Mouse (Mus musculus): ENCODE measurements at regions not wholly inside any gene's neighbourhood (a gene's known extent, or its start where the extent isn't known, plus 50 kb on each side); places are given as distances from the start of the nearest gene placed in this dataset.
A peak's percentile ranks its signal among the peaks of the same experiment; 100 is the strongest.

- no peak overlapping the region for H3K4me3 ChIP-seq (replicated peaks)
- no peak for ATAC-seq (ENCODE audit: low FRiP score)
- H3K9me3 ChIP-seq (replicated peaks), result no peaks in the 10 kb centered on the region
- 17% methylated on average over 7 of the region's 7 CpGs for WGBS
- H3K4me2 ChIP-seq, result peak overlapping the region; percentile 40
- H3K9ac ChIP-seq (replicated peaks), result no peak overlapping the region
- H3K36me3 ChIP-seq, result no peaks in the 10 kb centered on the region
- H3K27me3 ChIP-seq (replicated peaks), result no peaks in the 10 kb centered on the region
- peaks cover 13% of the 10 kb centered on the region; the same call in 1 of the 2 replicates for H3K4me1 ChIP-seq
- peak overlapping the region; percentile 66 for H3K27ac ChIP-seq (replicated peaks)
Observed at GRCm38 (mm10) chr5:73902470-73903218, 165.6 kb downstream of the Usp46 start.

- no peak overlapping the region for H3K4me3 ChIP-seq (replicated peaks)
- no peak for ATAC-seq (ENCODE audit: low FRiP score)
- H3K27ac ChIP-seq (replicated peaks), result peak overlapping the region; percentile 66
- H3K27me3 ChIP-seq (replicated peaks), result no peaks in the 10 kb centered on the region
- H3K9ac ChIP-seq (replicated peaks), result no peak overlapping the region
- no peaks in the 10 kb centered on the region for H3K9me3 ChIP-seq (replicated peaks)
- 11% methylated on average over 8 of the region's 8 CpGs for WGBS
- peak overlapping the region; percentile 40 for H3K4me2 ChIP-seq
- peaks cover 13% of the 10 kb centered on the region; the same call in 1 of the 2 replicates for H3K4me1 ChIP-seq
- no peaks in the 10 kb centered on the region for H3K36me3 ChIP-seq
Observed at GRCm38 (mm10) chr5:73903219-73903570, 165.0 kb downstream of the Usp46 start.

- Histone ChIP-seq H3K27me3 (replicated peaks) (no peaks in the 10 kb centered on the region), H3K9me3 (replicated peaks) (no peaks in the 10 kb centered on the region), H3K4me3 (replicated peaks) (no peak overlapping the region), H3K36me3 (no peaks in the 10 kb centered on the region), H3K4me1 (peaks cover 13% of the 10 kb centered on the region; the same call in 1 of the 2 replicates), H3K9ac (replicated peaks) (no peak overlapping the region), H3K4me2 (no peak overlapping the region), H3K27ac (replicated peaks) (no peak overlapping the region)
- no peak for ATAC-seq (ENCODE audit: low FRiP score)
- WGBS, result 88% methylated on average over 8 of the region's 8 CpGs
Observed at GRCm38 (mm10) chr5:73904146-73904811, 164.0 kb downstream of the Usp46 start.

- ATAC-seq (ENCODE audit: low FRiP score), result no peak
- no peaks in the 10 kb centered on the region for H3K36me3 ChIP-seq
- H3K4me3 ChIP-seq (replicated peaks), result no peak overlapping the region
- no peak overlapping the region for H3K4me2 ChIP-seq
- whole genome bisulfite sequencing, result 73% methylated on average over 1 of the region's 1 CpGs
- no peaks in the 10 kb centered on the region for H3K9me3 ChIP-seq (replicated peaks)
- H3K27me3 ChIP-seq (replicated peaks), result no peaks in the 10 kb centered on the region; the same call in 1 of the 2 replicates
- H3K27ac ChIP-seq (replicated peaks), result no peak overlapping the region
- H3K4me1 ChIP-seq, result no peaks in the 10 kb centered on the region
- H3K9ac ChIP-seq (replicated peaks), result no peak overlapping the region
Observed at GRCm38 (mm10) chr5:73912149-73912548, 156.1 kb downstream of the Usp46 start.

GRCm38 (mm10) chr5:73913116-73913515 lies 155.1 kb downstream of the Usp46 start:
- H3K4me3 ChIP-seq (replicated peaks), result no peak overlapping the region
- ATAC-seq (ENCODE audit: low FRiP score), result no peak
- no peaks in the 10 kb centered on the region for H3K9me3 ChIP-seq (replicated peaks)
- no peak overlapping the region for H3K27ac ChIP-seq (replicated peaks)
- 42% methylated on average over 6 of the region's 6 CpGs for WGBS
- H3K27me3 ChIP-seq (replicated peaks), result no peaks in the 10 kb centered on the region; the same call in 1 of the 2 replicates
- H3K36me3 ChIP-seq, result no peaks in the 10 kb centered on the region
- no peak overlapping the region for H3K4me2 ChIP-seq
- no peaks in the 10 kb centered on the region for H3K4me1 ChIP-seq
- H3K9ac ChIP-seq (replicated peaks), result no peak overlapping the region

- Histone ChIP-seq H3K27ac (replicated peaks) (no peak overlapping the region), H3K9me3 (replicated peaks) (no peaks in the 10 kb centered on the region), H3K27me3 (replicated peaks) (no peaks in the 10 kb centered on the region; the same call in 1 of the 2 replicates), H3K9ac (replicated peaks) (no peak overlapping the region), H3K4me3 (replicated peaks) (no peak overlapping the region), H3K36me3 (no peaks in the 10 kb centered on the region), H3K4me2 (no peak overlapping the region), H3K4me1 (no peaks in the 10 kb centered on the region)
- ATAC-seq (ENCODE audit: low FRiP score), result no peak
- WGBS, result 55% methylated on average over 2 of the region's 2 CpGs
Observed at GRCm38 (mm10) chr5:73918011-73918410, 150.2 kb downstream of the Usp46 start.

GRCm38 (mm10) chr5:73919936-73920335 lies 148.3 kb downstream of the Usp46 start:
- no peak for ATAC-seq (ENCODE audit: low FRiP score)
- no peaks in the 10 kb centered on the region for H3K9me3 ChIP-seq (replicated peaks)
- 89% methylated on average over 6 of the region's 6 CpGs for WGBS
- H3K4me1 ChIP-seq, result no peaks in the 10 kb centered on the region
- H3K27me3 ChIP-seq (replicated peaks), result no peaks in the 10 kb centered on the region; the same call in 1 of the 2 replicates
- H3K4me2 ChIP-seq, result no peak overlapping the region
- no peak overlapping the region for H3K27ac ChIP-seq (replicated peaks)
- no peak overlapping the region for H3K9ac ChIP-seq (replicated peaks)
- H3K36me3 ChIP-seq, result no peaks in the 10 kb centered on the region
- H3K4me3 ChIP-seq (replicated peaks), result no peak overlapping the region

GRCm38 (mm10) chr5:73927534-73927933 lies 140.7 kb downstream of the Usp46 start:
- no peaks in the 10 kb centered on the region for H3K27me3 ChIP-seq (replicated peaks)
- H3K9me3 ChIP-seq (replicated peaks), result no peaks in the 10 kb centered on the region
- H3K4me3 ChIP-seq (replicated peaks), result no peak overlapping the region
- H3K36me3 ChIP-seq, result no peaks in the 10 kb centered on the region
- WGBS, result 50% methylated on average over 9 of the region's 9 CpGs
- ATAC-seq (ENCODE audit: low FRiP score), result no peak
- no peak overlapping the region for H3K27ac ChIP-seq (replicated peaks)
- no peak overlapping the region for H3K4me2 ChIP-seq
- H3K4me1 ChIP-seq, result peaks cover 4% of the 10 kb centered on the region; the same call in 1 of the 2 replicates
- H3K9ac ChIP-seq (replicated peaks), result no peak overlapping the region

GRCm38 (mm10) chr5:73928691-73929090 lies 139.5 kb downstream of the Usp46 start:
- ATAC-seq (ENCODE audit: low FRiP score), result no peak
- WGBS, result 55% methylated on average over 10 of the region's 10 CpGs
- no peak overlapping the region for H3K27ac ChIP-seq (replicated peaks)
- H3K36me3 ChIP-seq, result no peaks in the 10 kb centered on the region
- H3K27me3 ChIP-seq (replicated peaks), result no peaks in the 10 kb centered on the region
- H3K4me2 ChIP-seq, result no peak overlapping the region
- H3K9me3 ChIP-seq (replicated peaks), result no peaks in the 10 kb centered on the region
- no peak overlapping the region for H3K9ac ChIP-seq (replicated peaks)
- peaks cover 4% of the 10 kb centered on the region; the same call in 1 of the 2 replicates for H3K4me1 ChIP-seq
- H3K4me3 ChIP-seq (replicated peaks), result no peak overlapping the region

GRCm38 (mm10) chr5:73930205-73930604 lies 138.0 kb downstream of the Usp46 start:
- Histone ChIP-seq H3K4me1 (peaks cover 4% of the 10 kb centered on the region; the same call in 1 of the 2 replicates), H3K9me3 (replicated peaks) (no peaks in the 10 kb centered on the region), H3K4me2 (no peak overlapping the region), H3K9ac (replicated peaks) (no peak overlapping the region), H3K4me3 (replicated peaks) (no peak overlapping the region), H3K27me3 (replicated peaks) (no peaks in the 10 kb centered on the region), H3K27ac (replicated peaks) (no peak overlapping the region), H3K36me3 (no peaks in the 10 kb centered on the region)
- WGBS, result 67% methylated on average over 5 of the region's 5 CpGs
- ATAC-seq (ENCODE audit: low FRiP score), result no peak

GRCm38 (mm10) chr5:73937799-73938198 lies 130.4 kb downstream of the Usp46 start:
- ATAC-seq (ENCODE audit: low FRiP score), result no peak
- H3K27me3 ChIP-seq (replicated peaks), result no peaks in the 10 kb centered on the region
- H3K9me3 ChIP-seq (replicated peaks), result no peaks in the 10 kb centered on the region
- WGBS, result 63% methylated on average over 2 of the region's 2 CpGs
- H3K4me3 ChIP-seq (replicated peaks), result no peak overlapping the region
- H3K4me2 ChIP-seq, result no peak overlapping the region
- peaks cover under 1% of the 10 kb centered on the region for H3K4me1 ChIP-seq
- no peak overlapping the region for H3K9ac ChIP-seq (replicated peaks)
- H3K27ac ChIP-seq (replicated peaks), result no peak overlapping the region
- H3K36me3 ChIP-seq, result no peaks in the 10 kb centered on the region

- Histone ChIP-seq H3K4me1 (peaks cover 7% of the 10 kb centered on the region), H3K4me3 (replicated peaks) (no peak overlapping the region), H3K36me3 (no peaks in the 10 kb centered on the region), H3K27ac (replicated peaks) (no peak overlapping the region), H3K4me2 (no peak overlapping the region), H3K27me3 (replicated peaks) (no peaks in the 10 kb centered on the region), H3K9ac (replicated peaks) (no peak overlapping the region), H3K9me3 (replicated peaks) (no peaks in the 10 kb centered on the region)
- WGBS, result 72% methylated on average over 4 of the region's 4 CpGs
- ATAC-seq (ENCODE audit: low FRiP score), result no peak
Observed at GRCm38 (mm10) chr5:73938450-73938849, 129.8 kb downstream of the Usp46 start.
